Mouse (Mus musculus) lung, adult 2 months (tissue): ENCODE measurements around the gene Tsfm. TPM values are rescaled to one million over a fixed set of nuclear protein-coding genes. Genes with fewer than 3 reads are reported as not detected.
"Not testable (repeated sequence)": the region's sequence is repeated elsewhere in the genome, so short reads cannot be mapped to it uniquely, and the experiment has no call there.

ENCODE experiments used
- DNase-seq: peaks from one replicate; pipeline ENCODE4 v3.0.0; 2022
- H3K4me1 ChIP-seq: fragments of 200-500 bp; 2 replicates; pipeline ENCODE4 v1.6.1; 2011; ENCODE audit warnings: low read length; ENCODE audit not compliant: control insufficient read depth, insufficient read depth
- H3K4me3 ChIP-seq: fragments of 200-500 bp; replicated peaks from 2 replicates; pipeline ENCODE3; 2011; ENCODE audit warnings: low read depth, mild to moderate bottlenecking, control low read depth, low read length; ENCODE audit errors: extremely low read depth
- CTCF ChIP-seq: fragments of 200-500 bp; IDR thresholded peaks from 2 replicates; pipeline ENCODE4 v1.5.1; 2011; ENCODE audit warnings: mild to moderate bottlenecking, low read length, control low read depth; ENCODE audit not compliant: insufficient read depth
- POLR2A ChIP-seq: fragments of 200-500 bp; IDR thresholded peaks from 2 replicates; pipeline ENCODE4 v1.6.1; 2011; ENCODE audit warnings: low read depth, mild to moderate bottlenecking, control low read depth, low read length, borderline replicate concordance; ENCODE audit errors: extremely low read depth
- WGBS: fragments of 180-500 bp; shearing (Covaris S2); methylation state at CpG from one replicate; pipeline ENCODE4 v1.1.7; 2018; 5-methylcytosine and 5-hydroxymethylcytosine counted together
- polyA plus RNA-seq: library from polyadenylated mRNA; depleted of rRNA; stranded (reverse); fragments of >200 nt; gene quantifications from 2 replicates; pipeline ENCODE4 v1.2.3, GENCODE M21; 2012

Gene Tsfm
- polyA plus RNA-seq, 1 experiment, result 22.4 TPM

GRCm38 (mm10) chr10:127073981-127074380 is 43.3 kb upstream of the Tsfm start:
- H3K4me3 ChIP-seq, result no peak overlapping the region
- no peak for DNase-seq
- 85% methylated on average over 1 of the region's 1 CpGs for WGBS
- TF ChIP-seq POLR2A (no peak), CTCF (no peak)
- H3K4me1 ChIP-seq, result peaks cover 7% of the 10 kb centered on the region

- H3K4me1 ChIP-seq, DNase-seq, H3K4me3 ChIP-seq: not testable (repeated sequence)
- 69% methylated on average over 2 of the region's 2 CpGs for WGBS
Measured at GRCm38 (mm10) chr10:127072969-127073368, 42.3 kb upstream of the Tsfm start.

GRCm38 (mm10) chr10:127072270-127072669 is 41.6 kb upstream of the Tsfm start:
- H3K4me3 ChIP-seq, DNase-seq: not testable (repeated sequence)
- 78% methylated on average over 4 of the region's 4 CpGs for WGBS

GRCm38 (mm10) chr10:127071203-127071602 is 40.6 kb upstream of the Tsfm start:
- peaks cover 6% of the 10 kb centered on the region; the same call in 1 of the 2 replicates for H3K4me1 ChIP-seq
- H3K4me3 ChIP-seq, result no peak overlapping the region
- no peak for DNase-seq
- 66% methylated on average over 9 of the region's 9 CpGs for WGBS
- no peak for TF ChIP-seq POLR2A

More at GRCm38 (mm10) chr10:127072270-127072669, 41.6 kb upstream of the Tsfm start:
- not testable (repeated sequence) for H3K4me1 ChIP-seq

- WGBS, result under 1% methylated on average over 36 of the region's 36 CpGs
- TF ChIP-seq CTCF (no peak), POLR2A (peak; percentile 80; the same call in 1 of the 2 replicates)
- peak; percentile 76 for DNase-seq
Measured at GRCm38 (mm10) chr10:127070190-127071121, 39.8 kb upstream of the Tsfm start, which contains the start of gene Tspan31. Gene Tspan31, minus strand, starts transcription at chr10:127070264.

GRCm38 (mm10) chr10:127069281-127070189 is 38.9 kb upstream of the Tsfm start:
- no peak for DNase-seq

More at GRCm38 (mm10) chr10:127070190-127071121, 39.8 kb upstream of the Tsfm start, which contains the start of gene Tspan31:
- peaks cover 6% of the 10 kb centered on the region; the same call in 1 of the 2 replicates for H3K4me1 ChIP-seq
- peak within 1 kb of the TSS; percentile 93 for H3K4me3 ChIP-seq

GRCm38 (mm10) chr10:127068360-127069038 is 37.9 kb upstream of the Tsfm start:
- 59% methylated on average over 9 of the region's 9 CpGs for WGBS
- no peak for DNase-seq
- peaks cover 12% of the 10 kb centered on the region; the same call in 1 of the 2 replicates for H3K4me1 ChIP-seq
- TF ChIP-seq POLR2A (no peak), CTCF (no peak)
- no peak overlapping the region for H3K4me3 ChIP-seq

More at GRCm38 (mm10) chr10:127069281-127070189, 38.9 kb upstream of the Tsfm start:
- TF ChIP-seq CTCF (no peak), POLR2A (no peak)
- peaks cover 9% of the 10 kb centered on the region; the same call in 1 of the 2 replicates for H3K4me1 ChIP-seq
- 5% methylated on average over 30 of the region's 30 CpGs for WGBS
- peak overlapping the region; percentile 93 for H3K4me3 ChIP-seq

- no peak for DNase-seq
- peaks cover 12% of the 10 kb centered on the region; the same call in 1 of the 2 replicates for H3K4me1 ChIP-seq
- TF ChIP-seq CTCF (no peak), POLR2A (no peak)
- 91% methylated on average over 14 of the region's 14 CpGs for WGBS
- H3K4me3 ChIP-seq, result no peak overlapping the region
Measured at GRCm38 (mm10) chr10:127066519-127067018, 35.9 kb upstream of the Tsfm start.

- WGBS, result 63% methylated on average over 9 of the region's 9 CpGs
- no peak overlapping the region for H3K4me3 ChIP-seq
- peaks cover 12% of the 10 kb centered on the region; the same call in 1 of the 2 replicates for H3K4me1 ChIP-seq
- DNase-seq, result no peak
- no peak for TF ChIP-seq CTCF
- TF ChIP-seq POLR2A, result no peak
Measured at GRCm38 (mm10) chr10:127065981-127066380, 35.3 kb upstream of the Tsfm start.
